Mouse (Mus musculus) lung, postnatal 0 days (tissue): ENCODE measurements around the gene Chd2.

Experiments used
- CTCF ChIP-seq: IDR thresholded peaks from 2 replicates; pipeline ENCODE4 v1.5.1; 2016; ENCODE audit warnings: antibody characterized with exemption, mild to moderate bottlenecking
- EP300 ChIP-seq: IDR thresholded peaks from 2 replicates; pipeline ENCODE4 v1.6.1; 2016; ENCODE audit warnings: antibody characterized with exemption, mild to moderate bottlenecking, control low read depth

GRCm38 (mm10) chr7:73524454-73524952 is 17.1 kb downstream of the Chd2 start:
- TF ChIP-seq CTCF (peak; percentile 91), EP300 (peak; percentile 81)
